Mouse (Mus musculus) C2C12 (cell line): ENCODE results near the gene Zbed6. TPM values are rescaled to one million over a fixed set of nuclear protein-coding genes. Genes with fewer than 3 reads are reported as not detected.

Experiments
- H3K27me3 ChIP-seq: one replicate; pipeline ENCODE4 v1.6.1; 2011; ENCODE audit not compliant: control insufficient read depth, insufficient read depth, insufficient read length
- H3K36me3 ChIP-seq: one replicate; pipeline ENCODE4 v1.6.1; 2011; ENCODE audit not compliant: control insufficient read depth, insufficient read depth
- H3K4me3 ChIP-seq: one replicate; pipeline ENCODE4 v1.5.1; 2011; ENCODE audit warnings: mild to moderate bottlenecking, control low read depth; ENCODE audit not compliant: poor library complexity, insufficient read depth, severe bottlenecking
- H3K79me2 ChIP-seq: one replicate; pipeline ENCODE4 v1.6.1; 2011; ENCODE audit not compliant: control insufficient read depth, insufficient read depth
- H3K79me3 ChIP-seq: one replicate; pipeline ENCODE4 v1.6.1; 2011; ENCODE audit warnings: low read depth, control low read depth
- H3ac ChIP-seq: one replicate; pipeline ENCODE3; 2011; ENCODE audit warnings: low read depth; ENCODE audit not compliant: control insufficient read depth, insufficient read length
- CEBPB ChIP-seq: IDR thresholded peaks from one replicate; pipeline ENCODE4 v1.6.1; 2011; ENCODE audit warnings: low read depth, mild to moderate bottlenecking, control low read depth, moderate library complexity
- CTCF ChIP-seq: IDR thresholded peaks from one replicate; pipeline ENCODE4 v1.5.1; 2011; ENCODE audit not compliant: control insufficient read depth, insufficient read depth, insufficient read length
- FOSL1 ChIP-seq: IDR thresholded peaks from one replicate; pipeline ENCODE4 v1.8.0; 2011; ENCODE audit warnings: mild to moderate bottlenecking, low read length; ENCODE audit not compliant: poor library complexity, insufficient read depth, severe bottlenecking
- MAX ChIP-seq: IDR thresholded peaks from one replicate; pipeline ENCODE4 v1.6.1; 2011; ENCODE audit warnings: mild to moderate bottlenecking, control low read depth
- MYOD1 ChIP-seq: IDR thresholded peaks from one replicate; pipeline ENCODE4 v1.6.1; 2011; ENCODE audit warnings: low read depth; ENCODE audit not compliant: control insufficient read depth, insufficient read length
- MYOG ChIP-seq: IDR thresholded peaks from one replicate; pipeline ENCODE4 v1.6.1; 2011; ENCODE audit not compliant: control insufficient read depth, insufficient read length; ENCODE audit errors: extremely low read depth
- USF1 ChIP-seq: IDR thresholded peaks from one replicate; pipeline ENCODE4 v1.6.1; 2011; ENCODE audit warnings: low read depth, mild to moderate bottlenecking, control low read depth, moderate library complexity
- polyA plus RNA-seq: library from polyadenylated mRNA; unstranded; fragments of >200 nt; fragmentation: generic; extraction: Trizol; gene quantifications from one replicate; pipeline ENCODE4 v1.2.1, GENCODE M21; 2012; ENCODE audit warnings: missing spikeins

Zbed6 gene
- polyA plus RNA-seq, 1 experiment, result 2.8 TPM

DNA sequence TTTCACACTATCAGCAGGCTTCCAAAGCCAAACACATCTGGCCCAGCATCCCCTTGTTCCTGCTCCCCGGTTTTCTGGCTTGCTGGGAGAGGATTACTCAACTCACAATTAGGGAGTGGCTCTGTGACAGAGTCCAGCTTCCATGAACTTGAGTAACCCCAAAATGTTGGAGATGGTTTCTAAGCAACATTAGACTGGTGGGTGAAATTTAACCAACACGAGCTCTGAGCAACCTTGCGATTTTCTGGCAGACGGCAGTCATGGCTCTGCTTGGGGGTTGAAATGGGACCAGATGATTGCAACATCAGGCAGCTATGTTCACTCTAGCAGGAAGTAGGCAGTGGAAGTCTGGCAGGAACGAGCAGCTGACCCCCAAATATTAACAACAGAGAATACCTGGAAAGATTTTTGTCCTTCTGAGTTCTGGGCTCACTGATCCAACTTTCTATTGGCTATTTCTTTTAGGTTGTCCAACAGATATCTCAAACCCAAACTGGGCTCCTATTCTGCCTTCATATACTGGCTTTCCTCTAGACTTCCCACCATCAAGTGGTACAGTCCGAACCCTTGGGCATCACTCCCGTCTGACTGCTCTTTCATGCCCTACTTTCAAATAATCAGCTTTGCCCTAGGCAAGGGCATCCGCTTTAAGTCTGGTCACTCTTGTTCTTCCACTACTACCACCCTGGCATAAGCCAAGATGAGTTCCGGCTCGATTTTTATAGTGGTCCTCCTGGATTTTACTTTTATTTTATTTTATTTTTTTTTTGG, 25.2 kb upstream of the Zbed6 start:
- no peak overlapping the region for H3ac ChIP-seq
- H3K79me2 ChIP-seq, result no peaks in the 10 kb centered on the region
- TF ChIP-seq CTCF (no peak), USF1 (no peak), CEBPB (peak; percentile 86), FOSL1 (no peak), MYOD1 (no peak), MYOG (no peak), MAX (no peak)
- H3K79me3 ChIP-seq, result no peaks in the 10 kb centered on the region
- H3K4me3 ChIP-seq, result no peak overlapping the region
- no peaks in the 10 kb centered on the region for H3K27me3 ChIP-seq
- no peaks in the 10 kb centered on the region for H3K36me3 ChIP-seq

DNA sequence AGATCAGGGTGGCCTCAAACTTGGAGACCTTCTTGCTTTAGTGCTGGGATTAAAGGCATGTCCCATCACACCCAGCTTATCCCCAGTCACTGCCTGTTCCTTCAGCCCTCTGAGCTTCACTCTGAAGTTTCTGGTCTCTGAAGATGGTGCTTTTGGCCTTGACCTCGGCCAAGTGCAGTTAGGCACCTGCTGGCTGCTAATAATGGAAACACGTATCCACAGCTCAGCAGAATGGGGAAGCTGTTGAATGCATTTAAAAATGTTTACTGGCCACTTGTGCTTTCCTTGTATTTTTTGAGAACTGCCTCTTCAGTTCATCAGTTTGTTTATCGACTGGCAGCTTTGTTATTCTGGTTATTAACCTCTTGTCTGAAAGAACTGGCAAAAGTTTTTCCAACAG, 11.1 kb upstream of the Zbed6 start:
- Histone ChIP-seq H3K36me3 (no peaks in the 10 kb centered on the region), H3K79me3 (no peaks in the 10 kb centered on the region), H3K4me3 (no peak overlapping the region), H3K27me3 (no peaks in the 10 kb centered on the region), H3ac (no peak overlapping the region), H3K79me2 (no peaks in the 10 kb centered on the region)
- TF ChIP-seq CEBPB (no peak), CTCF (no peak), MYOD1 (no peak), MAX (no peak), MYOG (no peak), USF1 (no peak)

DNA sequence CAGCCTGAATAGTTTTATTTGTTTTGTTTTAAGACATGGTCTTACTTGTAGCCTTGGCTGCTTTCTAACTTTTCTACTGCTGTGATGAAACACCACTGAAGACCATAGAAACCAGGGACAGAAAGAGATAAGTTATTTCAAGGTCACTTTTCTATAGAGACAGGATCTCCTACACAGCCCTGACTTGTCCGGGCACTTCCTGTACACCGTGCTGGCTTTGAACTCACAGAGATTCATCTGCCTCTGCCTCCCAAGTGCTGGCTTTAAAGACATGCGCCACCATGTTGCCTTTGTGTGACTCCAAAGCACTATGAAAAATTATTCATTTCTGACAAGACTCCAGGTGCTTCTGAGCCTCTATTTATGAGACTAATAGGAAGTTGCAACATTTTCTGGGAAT, 10.6 kb upstream of the Zbed6 start:
- no peak overlapping the region for H3K4me3 ChIP-seq
- H3K36me3 ChIP-seq, result no peaks in the 10 kb centered on the region
- TF ChIP-seq CEBPB, result no peak
- TF ChIP-seq MAX, result no peak
- no peak for TF ChIP-seq FOSL1
- TF ChIP-seq CTCF, result no peak
- no peak for TF ChIP-seq USF1
- TF ChIP-seq MYOG, result no peak
- TF ChIP-seq MYOD1, result no peak
- no peak overlapping the region for H3ac ChIP-seq
- H3K27me3 ChIP-seq, result no peaks in the 10 kb centered on the region
- no peaks in the 10 kb centered on the region for H3K79me3 ChIP-seq
- H3K79me2 ChIP-seq, result no peaks in the 10 kb centered on the region

DNA sequence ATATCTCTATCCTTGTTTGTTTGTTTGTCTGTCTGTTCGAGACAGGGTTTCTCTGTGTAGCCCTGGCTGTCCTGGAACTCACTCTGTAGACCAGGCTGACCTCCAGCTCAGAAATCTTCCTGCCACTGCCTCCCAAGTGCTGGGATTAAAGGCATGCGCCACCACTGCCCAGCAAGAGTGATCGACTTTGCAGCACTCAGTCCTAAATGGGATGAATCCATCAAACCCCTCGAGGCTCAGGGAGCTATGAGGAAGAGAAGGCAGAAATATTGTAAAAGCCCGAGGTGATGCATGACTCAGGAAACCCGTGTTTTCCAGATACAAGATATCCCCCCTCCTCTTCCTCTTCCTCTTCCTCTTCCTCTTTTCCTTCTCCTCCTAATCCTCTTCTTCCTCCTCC, 10.1 kb upstream of the Zbed6 start:
- H3K27me3 ChIP-seq, result no peaks in the 10 kb centered on the region
- H3ac ChIP-seq, result no peak overlapping the region
- no peak overlapping the region for H3K4me3 ChIP-seq
- no peaks in the 10 kb centered on the region for H3K79me3 ChIP-seq
- TF ChIP-seq MAX (no peak), CTCF (no peak), FOSL1 (no peak), MYOG (no peak), CEBPB (no peak), USF1 (no peak), MYOD1 (no peak)
- no peaks in the 10 kb centered on the region for H3K79me2 ChIP-seq
- no peaks in the 10 kb centered on the region for H3K36me3 ChIP-seq

DNA sequence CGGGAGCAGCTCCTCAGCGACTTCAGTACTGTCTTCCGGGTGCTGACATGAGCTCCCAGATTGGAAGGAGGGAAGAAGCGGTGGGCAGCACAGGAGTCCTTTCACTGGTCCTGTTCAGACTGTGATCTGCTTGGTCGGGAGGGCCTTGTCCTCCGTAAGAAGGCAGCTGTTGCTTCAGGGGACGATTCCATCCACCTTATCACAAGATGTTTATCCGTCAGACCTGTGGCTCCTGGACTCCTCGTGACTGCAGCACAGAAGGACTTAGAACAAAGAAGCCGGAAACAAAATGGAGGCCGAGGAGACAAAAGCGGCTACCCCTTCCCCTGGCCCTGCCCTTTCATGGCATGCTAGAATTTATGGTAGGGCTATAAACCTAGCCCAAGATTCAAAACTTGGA, 9.5 kb upstream of the Zbed6 start:
- Histone ChIP-seq H3K27me3 (no peaks in the 10 kb centered on the region), H3ac (no peak overlapping the region), H3K79me2 (no peaks in the 10 kb centered on the region), H3K4me3 (no peak overlapping the region), H3K79me3 (no peaks in the 10 kb centered on the region), H3K36me3 (no peaks in the 10 kb centered on the region)
- TF ChIP-seq MYOG (no peak), USF1 (no peak), CEBPB (no peak), CTCF (no peak), MAX (no peak), FOSL1 (no peak), MYOD1 (no peak)

DNA sequence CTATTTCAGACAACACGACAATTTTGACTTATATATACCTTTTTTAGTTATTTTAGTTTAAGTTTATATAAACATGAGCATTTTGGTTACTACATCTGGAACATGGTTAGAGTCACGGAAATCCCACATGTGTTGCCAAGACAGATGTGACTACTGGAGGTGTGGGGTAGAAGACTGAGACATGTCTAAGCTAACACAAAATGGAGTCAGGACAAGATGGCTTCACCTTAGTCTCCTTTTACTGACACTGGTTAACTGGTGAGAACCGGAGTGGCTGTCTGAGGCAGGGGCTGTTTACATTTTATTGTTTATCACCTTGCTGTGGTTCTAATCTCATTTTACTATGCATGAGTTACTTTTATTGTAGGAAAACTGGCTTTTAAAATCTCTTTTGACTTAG, 7.9 kb upstream of the Zbed6 start:
- Histone ChIP-seq H3K27me3 (no peaks in the 10 kb centered on the region), H3K79me2 (no peaks in the 10 kb centered on the region), H3K79me3 (no peaks in the 10 kb centered on the region), H3ac (no peak overlapping the region), H3K4me3 (no peak overlapping the region), H3K36me3 (no peaks in the 10 kb centered on the region)
- no peak for TF ChIP-seq CEBPB
- TF ChIP-seq MYOG, result no peak
- no peak for TF ChIP-seq USF1
- no peak for TF ChIP-seq MYOD1
